Mouse (Mus musculus): Measurements from ENCODE around the gene Gm26897.

Gene Gm26897

DNA sequence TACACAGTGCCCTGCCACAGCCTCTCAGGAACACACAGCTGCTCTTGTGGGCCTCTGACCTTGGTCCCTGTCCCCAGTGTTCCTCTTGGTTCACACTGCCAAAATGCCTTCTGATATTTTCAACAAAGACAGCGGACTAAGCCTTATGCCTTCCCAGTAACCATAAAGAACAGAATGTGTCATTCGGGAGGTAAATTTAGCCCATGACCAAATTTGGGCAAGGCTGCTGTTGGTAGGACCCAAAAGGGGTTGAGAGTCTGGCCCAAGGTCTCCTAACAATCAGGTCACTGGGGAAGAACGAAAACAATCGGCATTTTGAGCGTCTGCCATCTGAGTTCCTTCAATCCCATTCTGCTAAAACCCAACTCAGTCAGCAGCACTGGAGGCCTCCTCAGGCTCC is 15.9 kb downstream of the Gm26897 start:
- no peak for DNase-seq (ENCODE audit: low spot score in 2 of 2)

GRCm38 (mm10) chr5:111750092-111750491 is 16.4 kb downstream of the Gm26897 start:
- DNase-seq (ENCODE audit: low spot score in 2 of 2) = no peak

DNA sequence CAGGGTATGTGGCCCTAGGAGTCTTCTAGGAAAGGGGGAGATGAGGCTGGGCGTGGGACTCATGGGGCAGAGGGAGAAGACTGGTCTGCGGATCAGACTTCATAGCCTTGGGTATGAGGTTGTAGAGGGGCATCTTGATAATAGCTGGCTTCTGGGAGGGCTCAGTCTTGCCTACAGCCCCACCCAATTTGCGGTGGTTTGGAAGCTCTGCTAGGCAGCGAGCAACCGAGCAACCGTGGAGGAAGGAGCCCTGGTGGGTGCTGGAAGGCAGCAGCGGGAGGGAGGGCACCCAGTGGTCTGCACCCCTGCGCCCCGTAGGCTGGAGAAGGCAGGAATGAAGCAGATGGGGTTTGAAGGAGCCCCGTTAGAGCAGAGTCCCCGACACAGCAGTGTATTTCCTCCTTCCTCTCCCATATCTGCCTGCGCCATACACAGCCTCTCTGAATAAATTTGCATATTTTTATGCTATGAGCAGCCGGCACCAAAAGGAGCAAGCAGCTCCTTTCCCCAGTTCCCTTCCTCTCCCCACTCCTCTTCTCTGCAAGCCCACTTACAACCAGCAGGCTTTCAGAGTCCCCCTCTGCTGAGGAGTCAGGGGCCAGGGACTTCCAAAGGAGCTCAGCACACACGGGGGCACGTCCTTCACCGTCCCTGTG is 20.9 kb downstream of the Gm26897 start:
- no peak for DNase-seq (ENCODE audit: low spot score in 2 of 2)

DNA sequence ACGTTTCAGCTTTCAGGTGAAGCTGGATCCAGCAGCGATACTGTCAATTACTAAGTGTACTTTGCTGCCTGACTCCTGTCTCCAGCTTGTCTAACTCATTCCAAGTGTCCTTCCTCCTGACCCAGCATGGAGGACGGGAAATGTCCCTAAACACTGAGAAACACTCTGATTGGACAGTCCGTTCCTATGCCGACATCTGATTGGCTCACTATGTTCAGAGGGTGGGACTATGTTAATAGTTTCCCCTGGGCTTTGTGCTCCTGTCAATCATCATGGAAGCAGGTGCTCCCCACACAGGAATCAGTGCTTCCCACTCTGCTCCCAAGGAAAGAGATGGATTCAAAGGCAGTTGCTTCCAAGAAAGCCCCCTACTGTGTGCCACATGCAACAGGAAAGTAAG is 21.6 kb downstream of the Gm26897 start:
- no peak for DNase-seq (ENCODE audit: low spot score in 2 of 2)

DNA sequence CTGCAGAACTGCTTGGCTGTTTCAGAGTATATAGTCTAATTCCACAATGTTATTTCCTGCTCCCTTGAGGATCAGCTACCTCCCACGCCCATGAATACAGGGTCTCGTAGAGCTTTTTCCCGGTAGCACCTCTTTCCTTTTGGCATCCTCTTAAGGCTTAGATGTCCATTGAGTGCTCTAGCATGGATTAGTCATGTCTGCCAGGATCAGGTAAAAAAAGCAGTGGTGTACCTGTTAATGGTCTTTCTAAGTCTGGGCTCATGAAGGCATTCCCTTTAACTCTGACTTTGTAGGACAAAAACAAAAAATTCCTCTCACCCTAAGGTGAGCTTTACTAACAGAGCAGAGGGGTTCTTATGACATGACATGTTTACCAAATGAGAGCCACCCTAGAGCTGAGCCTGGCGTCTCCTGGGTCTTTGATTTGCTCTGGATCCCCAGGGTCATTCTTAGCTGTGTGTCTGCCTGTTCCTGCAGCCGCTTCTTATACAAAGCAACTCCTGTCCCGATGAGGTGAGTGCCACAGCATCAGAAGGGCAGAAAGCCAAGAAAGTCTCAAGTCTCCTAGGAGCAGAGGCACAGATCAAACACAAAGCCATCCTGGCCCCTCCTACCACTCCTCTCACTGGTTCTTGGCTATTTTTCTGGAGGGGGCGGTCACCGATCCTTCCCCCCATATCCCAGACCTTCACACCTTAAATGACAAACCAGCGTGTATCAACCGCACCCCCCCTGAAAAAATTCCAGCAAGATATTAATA is 27.2 kb downstream of the Gm26897 start:
- DNase-seq (ENCODE audit: low spot score in 2 of 2) = no peak

DNA sequence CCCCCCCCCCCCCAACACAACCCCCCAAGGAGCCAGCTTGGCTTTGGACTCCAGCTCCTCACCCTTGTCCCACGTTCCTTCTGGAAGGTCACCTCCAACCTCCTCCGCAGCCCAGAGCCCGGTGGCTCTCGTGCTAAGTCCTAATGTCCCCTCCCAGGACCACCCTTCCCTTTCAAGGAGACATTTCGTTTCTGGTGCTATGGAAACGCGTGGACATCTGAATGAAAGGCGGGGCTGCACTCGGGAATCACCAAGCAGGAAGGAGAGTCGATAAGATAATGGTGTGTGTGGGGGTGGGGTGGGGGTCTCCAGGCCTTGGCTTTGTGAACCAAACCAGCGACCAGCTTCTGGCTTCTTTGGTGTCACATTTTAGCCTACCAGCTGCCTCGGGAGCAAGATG is 27.9 kb downstream of the Gm26897 start:
- no peak for DNase-seq (ENCODE audit: low spot score in 2 of 2)

GRCm38 (mm10) chr5:111762085-111762484 is 28.4 kb downstream of the Gm26897 start:
- DNase-seq (ENCODE audit: low spot score in 2 of 2) = peak; percentile 81 to 84

- no peak for DNase-seq (ENCODE audit: low spot score in 2 of 2)
These were observed 32.1 kb downstream of the Gm26897 start for GRCm38 (mm10) chr5:111765671-111766290.

DNA sequence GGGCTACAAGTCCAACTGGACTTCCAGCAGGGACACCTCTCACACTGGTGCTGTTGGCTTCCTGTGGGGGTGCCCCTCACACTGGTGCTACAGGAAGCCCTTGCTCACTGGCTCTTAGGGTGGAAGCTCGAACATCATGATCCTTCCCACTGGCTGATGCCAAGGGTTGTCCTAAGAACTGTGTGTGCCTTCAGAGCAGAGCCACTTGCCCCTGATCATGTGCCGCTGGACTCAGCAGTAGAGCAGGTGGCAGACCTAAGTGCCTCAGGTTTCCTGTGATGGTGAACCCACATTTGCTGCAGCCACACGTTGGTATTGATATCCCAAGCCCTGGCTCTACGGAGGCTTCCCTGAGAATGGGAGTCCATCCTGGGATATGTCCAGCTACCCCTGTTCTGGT is 33.0 kb downstream of the Gm26897 start:
- no peak for DNase-seq (ENCODE audit: low spot score in 2 of 2)

- DNase-seq (ENCODE audit: low spot score in 2 of 2) = no peak
These were observed 36.5 kb downstream of the Gm26897 start for GRCm38 (mm10) chr5:111770266-111770665.

DNA sequence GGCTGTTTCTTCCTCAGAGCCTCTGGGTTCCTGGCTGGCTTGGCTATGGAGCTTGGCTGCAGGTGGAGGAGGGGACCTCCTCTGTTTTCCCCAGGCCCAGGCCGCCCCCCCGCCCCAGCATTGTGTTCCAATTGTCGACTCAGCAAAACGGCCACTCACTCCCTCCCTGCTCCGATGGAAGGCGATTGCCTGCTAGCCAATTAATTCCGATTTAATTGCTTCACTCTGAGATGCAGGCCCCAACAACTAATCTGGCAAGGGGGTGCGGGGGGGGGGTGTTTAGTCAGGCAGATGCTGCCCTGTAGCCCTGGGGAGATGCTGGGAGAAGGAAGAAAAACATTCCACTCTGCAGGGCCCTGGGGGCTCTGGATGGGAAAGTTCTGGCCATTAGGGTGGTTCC is 38.4 kb downstream of the Gm26897 start:
- DNase-seq (ENCODE audit: low spot score in 2 of 2) = no peak

- DNase-seq (ENCODE audit: low spot score in 2 of 2) = no peak
These were observed 39.1 kb downstream of the Gm26897 start for GRCm38 (mm10) chr5:111772591-111773406.

DNA sequence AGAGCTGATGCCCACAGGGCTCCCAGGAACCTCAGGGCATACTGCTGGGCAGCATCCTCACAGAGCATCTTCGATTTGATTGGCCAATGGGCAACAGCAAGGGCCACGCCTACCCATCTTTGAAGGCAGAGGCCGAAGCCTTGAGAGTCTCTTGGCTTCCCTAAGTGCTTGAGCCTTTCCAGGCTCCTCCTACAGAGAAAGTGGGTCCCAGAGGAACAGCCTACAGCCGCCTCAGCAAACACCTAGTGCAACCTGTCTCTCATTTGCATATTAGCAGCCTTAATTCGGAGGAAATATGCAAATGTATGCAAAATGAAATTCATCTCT is 39.6 kb downstream of the Gm26897 start:
- DNase-seq (ENCODE audit: low spot score in 2 of 2) = no peak

GRCm38 (mm10) chr5:111776246-111776645 is 42.5 kb downstream of the Gm26897 start:
- DNase-seq (ENCODE audit: low spot score in 2 of 2) = no peak

DNA sequence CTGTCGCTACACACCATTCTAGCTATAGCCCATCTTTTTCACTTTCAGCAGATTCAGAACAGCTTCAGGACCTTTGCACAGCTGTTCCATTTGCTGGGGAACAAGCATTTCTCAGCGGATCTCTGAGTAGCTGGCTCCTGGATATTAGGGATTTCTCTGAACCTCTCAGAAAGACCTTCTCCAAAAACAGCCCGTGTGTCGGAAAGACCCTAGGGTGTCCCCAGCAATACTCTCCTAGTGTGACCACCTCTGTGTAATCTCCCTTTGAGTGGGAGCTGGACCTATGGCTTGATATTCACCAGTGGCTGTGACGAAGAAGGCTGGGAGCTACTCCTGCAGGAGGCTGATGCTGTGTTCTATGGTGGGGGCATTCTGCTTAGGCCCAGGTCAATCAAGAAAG is 44.4 kb downstream of the Gm26897 start:
- no peak for DNase-seq (ENCODE audit: low spot score in 2 of 2)

- DNase-seq (ENCODE audit: low spot score in 2 of 2) = no peak
These were observed 46.2 kb downstream of the Gm26897 start for GRCm38 (mm10) chr5:111779776-111780485.
